Mouse (Mus musculus) kidney, adult 2 months (tissue): ENCODE data around the gene Gm17581. TPM values are rescaled to one million over a fixed set of nuclear protein-coding genes. Genes with fewer than 3 reads are reported as not detected.

Experiments
- DNase-seq: peaks from one replicate; pipeline ENCODE4 v3.0.0; 2021
- H3K27ac ChIP-seq: fragments of 200-500 bp; 2 replicates; pipeline ENCODE4 v1.5.1; 2012; ENCODE audit warnings: low read depth, low read length, control low read depth, inconsistent platforms; ENCODE audit not compliant: insufficient read depth
- H3K27me3 ChIP-seq: fragments of 200-500 bp; replicated peaks from 2 replicates; pipeline ENCODE4 v1.6.1; 2012; ENCODE audit warnings: mild to moderate bottlenecking, moderate library complexity, low read length, inconsistent platforms; ENCODE audit not compliant: control insufficient read depth, insufficient read depth
- H3K36me3 ChIP-seq: fragments of 200-500 bp; 2 replicates; pipeline ENCODE4 v1.6.1; 2012; ENCODE audit warnings: mild to moderate bottlenecking, moderate library complexity, low read length, inconsistent platforms; ENCODE audit not compliant: control insufficient read depth, insufficient read depth
- H3K4me1 ChIP-seq: fragments of 200-500 bp; 2 replicates; pipeline ENCODE4 v1.6.1; 2011; ENCODE audit warnings: low read length; ENCODE audit not compliant: control insufficient read depth, insufficient read depth
- H3K4me3 ChIP-seq: fragments of 200-500 bp; 2 replicates; pipeline ENCODE4 v1.5.1; 2011; ENCODE audit warnings: mild to moderate bottlenecking, low read depth, low read length, control low read depth; ENCODE audit not compliant: insufficient read depth
- CTCF ChIP-seq: fragments of 200-500 bp; conservative IDR thresholded peaks from 2 replicates; pipeline ENCODE4 v1.5.1; 2011; ENCODE audit warnings: low read depth, mild to moderate bottlenecking, control low read depth, low read length, moderate library complexity, mixed read lengths; ENCODE audit not compliant: insufficient read depth, insufficient read length
- POLR2A ChIP-seq: fragments of 200-500 bp; IDR thresholded peaks from one replicate; pipeline ENCODE4 v1.6.1; 2011; ENCODE audit warnings: low read depth, low read length, control low read depth
- WGBS: fragments of 180-500 bp; shearing (Covaris S2); methylation state at CpG from one replicate; pipeline ENCODE4 v1.1.7; 2018; 5-methylcytosine and 5-hydroxymethylcytosine counted together
- polyA plus RNA-seq: library from polyadenylated mRNA; depleted of rRNA; stranded (reverse); fragments of >200 nt; gene quantifications from 2 replicates; pipeline ENCODE4 v1.2.3, GENCODE M21; 2012

Gene Gm17581
- polyA plus RNA-seq, 1 experiment = not detected

DNA sequence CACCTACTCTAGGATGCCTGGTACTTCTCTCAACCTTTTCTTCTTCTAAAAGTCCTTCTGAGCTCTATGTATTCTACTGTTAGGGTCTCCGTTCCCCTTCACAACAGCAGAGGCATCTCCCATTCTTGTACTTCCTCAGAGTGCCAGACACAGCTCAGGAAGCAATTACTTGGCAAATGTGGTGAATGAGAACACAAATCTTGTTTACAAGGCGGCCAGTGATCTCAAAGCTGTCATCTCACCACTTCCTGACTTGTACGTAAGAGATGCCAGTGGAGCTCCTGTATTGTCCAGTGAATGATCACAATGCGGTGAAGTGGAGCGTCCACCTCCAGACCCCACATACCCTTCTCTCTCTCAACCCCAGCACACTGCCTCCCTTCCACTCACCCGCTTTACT lies 11.1 kb downstream of the Gm17581 start:
- 77% methylated on average over 6 of the region's 6 CpGs for WGBS
- Histone ChIP-seq H3K27ac (no peak overlapping the region), H3K4me1 (peaks cover 5% of the 10 kb centered on the region; the same call in 1 of the 2 replicates), H3K27me3 (no peaks in the 10 kb centered on the region), H3K36me3 (no peaks in the 10 kb centered on the region), H3K4me3 (no peak overlapping the region)
- no peak for DNase-seq
- TF ChIP-seq POLR2A (no peak), CTCF (no peak)

DNA sequence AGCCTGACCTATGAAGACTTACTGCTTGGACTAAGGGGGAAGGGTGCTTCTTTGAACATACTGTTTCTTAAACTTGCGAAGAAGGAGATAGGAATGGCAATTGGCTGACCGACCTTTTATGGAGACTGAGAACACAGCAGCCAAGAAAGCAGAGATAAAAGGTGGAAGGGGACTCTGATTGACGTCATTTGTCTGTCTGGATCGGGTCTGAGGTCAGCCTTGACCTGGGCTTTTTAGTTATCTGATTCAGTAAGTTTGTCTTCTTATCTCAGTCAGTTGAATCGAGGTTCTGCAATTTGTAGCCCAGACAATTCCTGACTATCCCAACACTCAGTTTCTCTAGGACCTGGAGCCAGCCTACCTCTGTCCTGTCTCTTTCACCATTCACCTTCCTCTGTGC lies 11.6 kb downstream of the Gm17581 start:
- Histone ChIP-seq H3K4me1 (peaks cover 5% of the 10 kb centered on the region; the same call in 1 of the 2 replicates), H3K27ac (no peak overlapping the region), H3K27me3 (no peaks in the 10 kb centered on the region), H3K36me3 (no peaks in the 10 kb centered on the region), H3K4me3 (no peak overlapping the region)
- DNase-seq = no peak
- TF ChIP-seq POLR2A (no peak), CTCF (no peak)
- 83% methylated on average over 5 of the region's 5 CpGs for WGBS

DNA sequence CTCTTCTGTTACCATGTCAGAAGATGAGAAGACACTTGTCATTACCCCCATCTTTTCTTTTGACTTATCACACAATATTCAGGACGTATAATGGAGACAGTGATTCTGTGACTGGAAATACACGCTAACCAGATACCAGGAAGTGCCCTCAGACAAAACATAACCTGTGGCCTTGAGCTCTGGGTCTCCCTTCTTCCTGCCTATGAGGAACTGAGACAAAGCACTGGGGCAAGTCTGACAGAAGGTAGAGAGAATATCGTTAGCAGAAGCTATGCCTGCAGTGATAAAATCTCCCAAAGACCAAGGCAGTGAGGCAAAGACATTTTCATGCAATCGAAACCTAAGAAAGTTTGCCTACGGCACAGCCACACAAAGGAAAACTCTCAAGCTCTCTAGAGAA lies 15.1 kb downstream of the Gm17581 start:
- TF ChIP-seq CTCF = no peak
- no peak for TF ChIP-seq POLR2A
- Histone ChIP-seq H3K36me3 (no peaks in the 10 kb centered on the region), H3K27ac (no peak overlapping the region), H3K4me3 (no peak overlapping the region), H3K4me1 (no peaks in the 10 kb centered on the region), H3K27me3 (no peaks in the 10 kb centered on the region)
- no peak for DNase-seq
- 88% methylated on average over 5 of the region's 5 CpGs for WGBS

DNA sequence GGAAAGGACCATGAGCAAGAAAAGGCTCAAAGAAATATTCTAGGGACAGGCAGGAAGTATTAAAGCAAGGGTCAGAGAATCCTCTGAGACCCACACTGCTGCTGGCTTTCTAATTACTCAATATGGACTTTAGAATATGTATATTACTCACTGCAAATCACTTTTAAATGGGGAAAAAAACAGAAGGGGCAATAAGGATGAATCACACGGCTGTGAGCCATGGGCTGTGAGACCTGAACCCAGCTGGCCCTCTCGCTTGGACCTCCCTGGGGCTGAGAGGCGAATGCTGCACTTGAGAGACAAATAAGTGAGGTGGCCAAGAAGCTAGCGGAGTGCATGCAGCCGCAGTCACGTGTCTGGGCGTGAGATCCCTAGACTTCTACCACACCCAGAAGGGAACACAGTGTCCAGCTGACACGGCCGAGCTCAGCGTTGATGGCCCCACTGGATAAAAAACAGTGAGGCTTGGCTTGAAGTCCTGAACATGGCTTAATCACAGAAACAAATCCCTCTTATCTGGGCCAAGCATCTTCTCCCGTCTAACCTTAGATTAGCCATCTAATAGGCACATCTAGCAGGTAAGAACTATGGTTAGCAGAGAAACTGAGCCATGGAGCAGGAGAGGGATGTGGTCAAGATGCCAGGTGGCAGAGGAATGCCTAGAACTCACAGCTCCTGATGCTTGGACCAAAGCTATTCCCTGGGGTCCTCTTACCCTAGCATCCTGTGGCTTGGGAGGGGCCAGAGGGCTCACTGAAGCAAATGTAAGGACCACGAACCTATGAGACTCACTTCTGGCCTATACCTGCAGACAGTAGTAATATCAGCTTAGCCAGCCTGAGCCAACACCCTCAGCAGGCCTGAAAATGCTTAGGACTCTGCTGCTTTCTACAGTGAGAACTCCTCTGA lies 18.3 kb downstream of the Gm17581 start:
- DNase-seq = no peak
- 88% methylated on average over 12 of the region's 12 CpGs for WGBS
- no peaks in the 10 kb centered on the region for H3K4me1 ChIP-seq
- H3K27me3 ChIP-seq = no peaks in the 10 kb centered on the region
- H3K4me3 ChIP-seq = no peak overlapping the region
- no peaks in the 10 kb centered on the region for H3K36me3 ChIP-seq
- no peak overlapping the region for H3K27ac ChIP-seq
- TF ChIP-seq POLR2A (no peak), CTCF (no peak)

DNA sequence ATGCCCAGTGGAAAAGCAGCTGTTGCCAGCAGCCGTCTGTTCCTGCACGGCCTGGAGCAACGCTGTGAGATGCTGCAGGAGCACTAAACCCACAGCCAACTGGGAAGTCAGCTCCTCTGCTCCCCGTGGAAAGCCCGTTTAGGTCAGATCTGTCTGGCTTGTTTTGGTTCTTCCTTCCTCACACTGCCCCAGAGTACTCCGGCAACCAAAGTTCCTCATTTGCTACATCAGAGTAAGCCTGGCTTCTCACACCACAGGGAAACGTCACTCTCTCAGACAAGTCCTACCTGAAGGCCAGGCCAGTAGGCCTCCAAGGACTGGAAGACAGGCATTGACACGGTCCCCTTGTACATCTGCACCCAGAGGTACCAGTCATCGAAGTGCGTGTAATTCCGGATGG lies 25.1 kb downstream of the Gm17581 start:
- H3K36me3 ChIP-seq = no peaks in the 10 kb centered on the region; the same call in 1 of the 2 replicates
- no peak for TF ChIP-seq POLR2A
- TF ChIP-seq CTCF = no peak
- 87% methylated on average over 11 of the region's 11 CpGs for WGBS
- no peak for DNase-seq
- H3K4me3 ChIP-seq = no peak overlapping the region
- no peaks in the 10 kb centered on the region for H3K27me3 ChIP-seq
- no peak overlapping the region for H3K27ac ChIP-seq
- H3K4me1 ChIP-seq = no peaks in the 10 kb centered on the region

DNA sequence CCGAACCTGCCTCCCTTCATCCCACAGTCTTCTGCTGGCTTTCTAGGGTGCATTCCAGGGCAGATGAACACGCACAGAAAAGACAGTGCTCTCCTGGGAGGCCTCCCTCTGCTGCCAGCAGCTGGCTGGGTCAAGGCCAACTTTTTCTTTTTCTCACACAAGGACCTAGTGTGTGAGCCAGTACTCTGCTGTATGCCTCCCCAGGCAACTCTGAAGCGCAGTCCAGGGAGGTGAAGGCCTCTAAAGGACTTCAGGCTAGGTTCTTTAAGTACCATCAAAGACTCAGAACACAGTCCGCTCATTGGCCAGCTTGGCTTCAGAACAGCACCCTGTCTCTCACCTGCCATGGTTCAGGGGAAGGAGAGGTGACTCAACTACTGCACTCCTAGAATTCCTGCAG lies 28.4 kb downstream of the Gm17581 start:
- Histone ChIP-seq H3K27ac (no peak overlapping the region), H3K4me1 (no peaks in the 10 kb centered on the region), H3K4me3 (no peak overlapping the region), H3K27me3 (no peaks in the 10 kb centered on the region), H3K36me3 (no peaks in the 10 kb centered on the region; the same call in none of the 2 replicates)
- no peak for DNase-seq
- WGBS = 79% methylated on average over 4 of the region's 4 CpGs
- TF ChIP-seq CTCF (no peak), POLR2A (no peak)

DNA sequence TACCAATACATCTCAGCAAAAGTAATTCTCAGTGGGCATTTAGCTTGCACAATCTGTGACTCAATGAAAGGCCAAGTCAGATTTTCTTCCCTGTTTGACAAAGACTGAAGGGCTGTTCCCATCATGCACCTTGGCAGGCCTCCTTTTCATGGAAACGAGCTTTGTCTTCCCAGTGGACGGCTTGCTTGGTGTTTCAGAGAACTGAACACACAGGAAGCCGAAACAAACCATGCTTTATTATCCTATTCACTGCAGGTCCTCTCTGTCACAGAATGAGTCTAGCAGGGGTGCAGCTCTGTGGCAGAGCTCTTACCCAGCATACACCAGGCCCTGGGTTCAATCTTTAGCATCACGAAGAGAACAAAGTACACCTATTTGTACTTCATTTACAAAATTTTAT lies 32.0 kb downstream of the Gm17581 start:
- H3K36me3 ChIP-seq = no peaks in the 10 kb centered on the region; the same call in none of the 2 replicates
- no peak for DNase-seq
- H3K27ac ChIP-seq = no peak overlapping the region
- no peak for TF ChIP-seq POLR2A
- TF ChIP-seq CTCF = no peak
- no peak overlapping the region for H3K4me3 ChIP-seq
- H3K27me3 ChIP-seq = no peaks in the 10 kb centered on the region
- H3K4me1 ChIP-seq = no peaks in the 10 kb centered on the region
- WGBS = 68% methylated on average over 4 of the region's 4 CpGs
